Mouse (Mus musculus) embryonic facial prominence, embryonic 10.5 days (tissue): ENCODE data around the gene Atxn7l3. TPM values are rescaled to one million over a fixed set of nuclear protein-coding genes. Genes with fewer than 3 reads are reported as not detected.

ENCODE experiments used
- DNase-seq: peaks from one replicate; pipeline ENCODE4 v3.0.0-alpha.2; 2017; ENCODE audit warnings: low spot score
- H3K27ac ChIP-seq: fragments of 300-500 bp; sonication (generic); replicated peaks from 2 replicates; pipeline ENCODE4 v1.5.1; 2016; ENCODE audit warnings: mild to moderate bottlenecking
- H3K27me3 ChIP-seq: fragments of 300-500 bp; sonication (generic); replicated peaks from 2 replicates; pipeline ENCODE4 v1.6.1; 2016; ENCODE audit warnings: low read depth, mild to moderate bottlenecking; ENCODE audit not compliant: poor library complexity, severe bottlenecking
- H3K36me3 ChIP-seq: fragments of 300-500 bp; sonication (generic); replicated peaks from 2 replicates; pipeline ENCODE4 v1.6.1; 2016; ENCODE audit warnings: mild to moderate bottlenecking, moderate library complexity
- H3K4me1 ChIP-seq: fragments of 300-500 bp; sonication (generic); 2 replicates; pipeline ENCODE4 v1.6.1; 2016
- H3K4me3 ChIP-seq: fragments of 300-500 bp; sonication (generic); 2 replicates; pipeline ENCODE4 v1.5.1; 2016; ENCODE audit warnings: mild to moderate bottlenecking, moderate library complexity
- H3K9me3 ChIP-seq: fragments of 300-500 bp; sonication (generic); 2 replicates; pipeline ENCODE4 v1.6.1; 2016; ENCODE audit warnings: mild to moderate bottlenecking
- WGBS: fragments of 180-500 bp; shearing (Covaris S2); methylation state at CpG from one replicate; pipeline ENCODE4 v1.1.7; 2016; 5-methylcytosine and 5-hydroxymethylcytosine counted together
- polyA plus RNA-seq: library from polyadenylated mRNA; unstranded; fragments of >200 nt; fragmentation: Nextera tagmentation; extraction: Ambion mirVana; gene quantifications from 2 replicates; pipeline ENCODE4 v1.2.1, GENCODE M21; 2016

Atxn7l3 gene
- polyA plus RNA-seq, 1 experiment from 2014 or later: 18.2 TPM

- Histone ChIP-seq H3K4me3 (no peak overlapping the region), H3K4me1 (peaks cover 5% of the 10 kb centered on the region; the same call in 1 of the 2 replicates), H3K9me3 (no peaks in the 10 kb centered on the region), H3K36me3 (no peaks in the 10 kb centered on the region), H3K27me3 (no peaks in the 10 kb centered on the region; the same call in 1 of the 2 replicates), H3K27ac (no peak overlapping the region)
- 59% methylated on average over 4 of the region's 4 CpGs for WGBS
- no peak for DNase-seq
These were observed 35.4 kb upstream of the Atxn7l3 start for GRCm38 (mm10) chr11:102331806-102332205.

GRCm38 (mm10) chr11:102330039-102330438 is 33.6 kb upstream of the Atxn7l3 start:
- DNase-seq: no peak
- Histone ChIP-seq H3K4me3 (no peak overlapping the region), H3K9me3 (no peaks in the 10 kb centered on the region), H3K27me3 (no peaks in the 10 kb centered on the region), H3K27ac (no peak overlapping the region), H3K4me1 (peaks cover under 1% of the 10 kb centered on the region; the same call in 1 of the 2 replicates), H3K36me3 (no peaks in the 10 kb centered on the region)
- 85% methylated on average over 3 of the region's 3 CpGs for WGBS

- H3K27me3 ChIP-seq: no peaks in the 10 kb centered on the region
- H3K9me3 ChIP-seq: no peaks in the 10 kb centered on the region
- H3K27ac ChIP-seq: no peak overlapping the region
- no peaks in the 10 kb centered on the region for H3K36me3 ChIP-seq
- no peaks in the 10 kb centered on the region for H3K4me1 ChIP-seq
- DNase-seq: no peak
- H3K4me3 ChIP-seq: no peak overlapping the region
These were observed 33.1 kb upstream of the Atxn7l3 start for GRCm38 (mm10) chr11:102329518-102329917.

- 80% methylated on average over 7 of the region's 7 CpGs for WGBS
- no peak for DNase-seq
- no peak overlapping the region for H3K27ac ChIP-seq
These were observed 31.4 kb upstream of the Atxn7l3 start for GRCm38 (mm10) chr11:102327839-102328238.

DNA sequence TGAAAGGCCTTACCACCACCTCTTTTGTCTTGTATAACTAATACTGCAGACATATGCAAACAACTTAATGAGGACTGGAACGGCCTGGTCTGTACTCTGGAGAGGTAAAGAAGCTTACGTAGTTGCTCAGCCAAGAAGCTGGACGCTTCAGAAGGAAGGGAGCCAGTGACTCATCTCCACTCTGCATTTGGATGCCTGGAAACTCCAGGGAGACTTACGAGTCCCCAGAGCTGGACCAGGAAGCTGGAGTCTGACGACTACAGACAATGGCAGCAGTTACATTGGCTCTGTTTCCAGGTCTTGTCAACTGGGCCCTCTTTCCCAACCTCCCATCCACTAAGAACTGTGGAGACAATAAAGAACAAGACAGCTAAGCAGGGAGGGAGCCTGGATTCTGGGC is 30.8 kb upstream of the Atxn7l3 start:
- WGBS: 72% methylated on average over 5 of the region's 5 CpGs
- no peaks in the 10 kb centered on the region for H3K9me3 ChIP-seq
- H3K27me3 ChIP-seq: peaks cover 4% of the 10 kb centered on the region; the same call in 1 of the 2 replicates
- H3K4me1 ChIP-seq: no peaks in the 10 kb centered on the region
- no peak for DNase-seq
- H3K4me3 ChIP-seq: no peak overlapping the region
- H3K36me3 ChIP-seq: no peaks in the 10 kb centered on the region
- H3K27ac ChIP-seq: no peak overlapping the region

More at GRCm38 (mm10) chr11:102327839-102328238, 31.4 kb upstream of the Atxn7l3 start:
- no peaks in the 10 kb centered on the region for H3K9me3 ChIP-seq
- peaks cover 2% of the 10 kb centered on the region; the same call in 1 of the 2 replicates for H3K27me3 ChIP-seq
- no peaks in the 10 kb centered on the region for H3K4me1 ChIP-seq
- H3K4me3 ChIP-seq: no peak overlapping the region
- no peaks in the 10 kb centered on the region for H3K36me3 ChIP-seq

DNA sequence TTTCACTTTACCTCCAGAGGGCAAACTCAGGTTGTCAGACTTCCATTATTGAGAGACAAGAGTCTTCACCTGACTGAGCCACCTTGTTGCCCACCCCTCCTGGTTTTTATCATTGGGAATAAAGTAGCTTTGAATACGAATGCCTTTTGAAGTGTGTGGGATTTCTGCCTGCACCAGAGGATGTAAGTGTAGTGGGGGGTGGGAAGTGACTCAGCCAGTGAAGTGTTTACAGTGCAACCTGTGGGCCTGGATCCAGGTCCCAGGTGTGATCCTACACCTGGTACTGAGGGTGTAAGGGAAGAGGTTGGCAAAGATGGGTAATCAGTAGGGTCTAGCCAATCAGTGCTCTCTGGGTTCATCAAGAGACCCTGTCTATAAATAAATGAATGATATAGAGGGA is 27.1 kb upstream of the Atxn7l3 start:
- Histone ChIP-seq H3K9me3 (no peaks in the 10 kb centered on the region), H3K27ac (no peak overlapping the region), H3K4me3 (no peak overlapping the region), H3K4me1 (peaks cover 10% of the 10 kb centered on the region), H3K36me3 (no peaks in the 10 kb centered on the region), H3K27me3 (peaks cover 6% of the 10 kb centered on the region; the same call in 1 of the 2 replicates)
- no peak for DNase-seq
- 76% methylated on average over 1 of the region's 1 CpGs for WGBS

- DNase-seq: no peak
- peaks cover 12% of the 10 kb centered on the region for H3K4me1 ChIP-seq
- WGBS: 77% methylated on average over 6 of the region's 6 CpGs
- no peak overlapping the region for H3K4me3 ChIP-seq
- peaks cover 6% of the 10 kb centered on the region; the same call in 1 of the 2 replicates for H3K27me3 ChIP-seq
- H3K36me3 ChIP-seq: no peaks in the 10 kb centered on the region
- no peaks in the 10 kb centered on the region for H3K9me3 ChIP-seq
- H3K27ac ChIP-seq: no peak overlapping the region
These were observed 25.5 kb upstream of the Atxn7l3 start for GRCm38 (mm10) chr11:102321931-102322330.

- Histone ChIP-seq H3K9me3 (no peaks in the 10 kb centered on the region), H3K4me1 (peaks cover 24% of the 10 kb centered on the region), H3K27me3 (peaks cover 6% of the 10 kb centered on the region; the same call in 1 of the 2 replicates), H3K4me3 (peak overlapping the region; percentile 100), H3K36me3 (peaks cover 2% of the 10 kb centered on the region), H3K27ac (peak overlapping the region; percentile 100)
- DNase-seq: no peak
- WGBS: 27% methylated on average over 10 of the region's 10 CpGs
These were observed 24.2 kb upstream of the Atxn7l3 start for GRCm38 (mm10) chr11:102320686-102321005.

GRCm38 (mm10) chr11:102319941-102320685 is 23.7 kb upstream of the Atxn7l3 start:
- peak overlapping the region; percentile 100 for H3K27ac ChIP-seq
- no peaks in the 10 kb centered on the region for H3K9me3 ChIP-seq
- peak; percentile 84 for DNase-seq
- H3K36me3 ChIP-seq: peaks cover 7% of the 10 kb centered on the region
- under 1% methylated on average over 38 of the region's 38 CpGs for WGBS
- peak overlapping the region; percentile 100 for H3K4me3 ChIP-seq
- peaks cover 6% of the 10 kb centered on the region; the same call in 1 of the 2 replicates for H3K27me3 ChIP-seq
- peaks cover 30% of the 10 kb centered on the region for H3K4me1 ChIP-seq

DNA sequence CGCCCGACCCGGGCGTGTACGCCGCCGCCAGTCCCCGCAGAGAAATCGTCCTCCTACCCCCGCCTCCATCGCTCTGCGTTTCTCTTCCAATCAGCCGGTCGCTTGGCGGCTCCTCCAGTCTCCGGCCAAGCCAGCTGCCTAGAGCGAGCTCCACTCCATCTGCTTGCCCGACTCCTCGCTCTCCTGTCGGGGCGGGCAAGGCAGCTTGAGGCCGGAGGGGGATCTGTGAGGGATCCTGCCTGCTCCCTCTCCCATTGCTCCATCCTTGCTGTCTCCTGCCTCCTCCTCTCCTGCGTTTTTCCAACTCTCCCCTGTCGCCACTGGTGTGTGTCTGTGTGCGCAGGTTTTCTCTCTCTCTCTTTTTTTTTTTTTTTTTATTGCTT is 23.0 kb upstream of the Atxn7l3 start, which contains the start of gene Ubtf:
Ubtf (minus strand) TSS at position 333 of the 383 bp plus-strand sequence.
- Histone ChIP-seq H3K9me3 (no peaks in the 10 kb centered on the region), H3K27me3 (peaks cover 6% of the 10 kb centered on the region; the same call in 1 of the 2 replicates)

DNA sequence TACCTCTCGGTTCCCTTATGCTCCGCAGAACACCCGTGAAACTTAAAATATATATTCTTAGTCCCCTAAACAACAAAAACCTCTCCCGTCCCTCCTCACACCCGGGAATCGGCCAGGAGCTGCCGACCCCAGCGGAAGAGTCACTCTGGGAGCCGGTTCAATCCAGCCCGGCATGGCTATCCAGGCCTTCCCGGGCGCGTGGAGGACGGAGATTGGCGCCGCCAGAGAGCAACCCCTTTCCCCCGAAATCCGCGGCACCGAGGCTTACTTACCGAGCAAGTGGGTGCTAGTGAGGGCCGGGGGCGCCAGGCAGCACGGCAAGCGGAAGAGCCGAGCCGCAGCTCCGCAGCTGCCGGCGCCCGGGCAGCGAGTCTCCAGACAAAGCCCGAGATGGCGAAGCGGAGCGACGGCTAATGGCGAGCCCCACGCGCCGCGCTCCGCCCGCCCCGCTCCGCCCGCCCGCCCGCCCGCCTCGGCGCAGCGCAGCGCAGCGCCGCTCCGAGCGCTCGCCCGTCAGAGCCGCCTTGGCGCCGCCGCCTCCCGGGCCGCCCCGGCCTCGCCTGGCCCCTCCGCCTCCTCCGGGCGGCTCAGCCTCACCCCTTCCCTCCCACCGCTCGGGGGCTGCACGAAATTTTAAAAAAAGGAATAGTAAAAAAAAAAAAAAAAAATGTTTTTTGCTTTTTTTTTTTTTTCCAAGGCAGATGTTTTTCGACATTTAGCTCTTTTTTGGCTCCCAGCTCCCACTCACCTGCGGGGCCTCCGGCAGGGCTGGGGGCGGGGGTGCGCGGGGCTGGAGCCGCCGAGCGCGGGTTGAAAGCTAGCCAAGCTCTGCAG is 22.4 kb upstream of the Atxn7l3 start:
- WGBS: under 1% methylated on average over 84 of the region's 84 CpGs
- H3K4me3 ChIP-seq: peak overlapping the region; percentile 100
- H3K4me1 ChIP-seq: peaks cover 32% of the 10 kb centered on the region
- H3K27ac ChIP-seq: peak overlapping the region; percentile 100
- peaks cover 20% of the 10 kb centered on the region for H3K36me3 ChIP-seq
- no peaks in the 10 kb centered on the region for H3K9me3 ChIP-seq
- peak; percentile 76 for DNase-seq
- peaks cover 6% of the 10 kb centered on the region; the same call in 1 of the 2 replicates for H3K27me3 ChIP-seq

More for the DNA sequence above, 23.0 kb upstream of the Atxn7l3 start, which contains the start of gene Ubtf:
- peak within 1 kb of the TSS; percentile 100 for H3K27ac ChIP-seq
- DNase-seq: peak; percentile 84
- H3K4me3 ChIP-seq: peak within 1 kb of the TSS; percentile 100
- under 1% methylated on average over 25 of the region's 25 CpGs for WGBS
- H3K36me3 ChIP-seq: peaks cover 14% of the 10 kb centered on the region
- peaks cover 32% of the 10 kb centered on the region for H3K4me1 ChIP-seq

GRCm38 (mm10) chr11:102317901-102318575 is 21.6 kb upstream of the Atxn7l3 start:
- peaks cover 28% of the 10 kb centered on the region for H3K36me3 ChIP-seq
- peaks cover 6% of the 10 kb centered on the region; the same call in 1 of the 2 replicates for H3K27me3 ChIP-seq
- H3K4me1 ChIP-seq: peaks cover 32% of the 10 kb centered on the region
- peak overlapping the region; percentile 100 for H3K27ac ChIP-seq
- WGBS: under 1% methylated on average over 65 of the region's 77 CpGs
- no peaks in the 10 kb centered on the region for H3K9me3 ChIP-seq
- peak overlapping the region; percentile 100 for H3K4me3 ChIP-seq
- peak; percentile 89 for DNase-seq
